Mouse (Mus musculus): ENCODE measurements at regions not wholly inside any gene's neighbourhood (a gene's known extent, or its start where the extent isn't known, plus 50 kb on each side); places are given as distances from the start of the nearest gene placed in this dataset.
"Not testable (repeated sequence)": the region's sequence is repeated elsewhere in the genome, so short reads cannot be mapped to it uniquely, and the experiment has no call there.

GRCm38 (mm10) chr7:113707596-113707995, 58.2 kb upstream of the Spon1 start:
- DNase-seq, result no peak

GRCm38 (mm10) chr7:113710541-113711270, 55.1 kb upstream of the Spon1 start:
- DNase-seq, result no peak

- DNase-seq, result not testable (repeated sequence)
Observed at GRCm38 (mm10) chr7:113711356-113711755, 54.4 kb upstream of the Spon1 start.

Data from liver (tissue).